Mouse (Mus musculus) layer of hippocampus, adult 2 months (tissue): Measurements from ENCODE around the gene Vmn1r203. TPM values are rescaled to one million over a fixed set of nuclear protein-coding genes. Genes with fewer than 3 reads are reported as not detected.
"Not testable (repeated sequence)": the region's sequence is repeated elsewhere in the genome, so short reads cannot be mapped to it uniquely, and the experiment has no call there.

Source experiments
- DNase-seq, 2 experiments: peaks; one replicate each; pipeline ENCODE4 v3.0.0; 2022; ENCODE audit warnings: low spot score in 2 of 2
- H3K27ac ChIP-seq: fragments of 200-600 bp; 2 replicates; pipeline ENCODE4 v1.8.1; 2022
- H3K4me3 ChIP-seq: fragments of 200-600 bp; 2 replicates; pipeline ENCODE4 v1.8.1; 2022; ENCODE audit warnings: mild to moderate bottlenecking
- CTCF ChIP-seq: fragments of 200-600 bp; conservative IDR thresholded peaks from 2 replicates; pipeline ENCODE4 v1.8.1; 2022; ENCODE audit warnings: antibody characterized with exemption, mild to moderate bottlenecking, moderate library complexity
- long read RNA-seq, 2 experiments: library from polyadenylated mRNA; stranded (forward); transcript quantifications; one replicate each; pipeline ENCODE4 v2.0.0; 2021; ENCODE audit warnings: borderline mapping rate in 2 of 2
- total RNA-seq, 2 experiments: library from RNA; stranded (reverse); gene quantifications; 2 replicates each; pipeline ENCODE4 v1.2.3; 2021

Gene Vmn1r203
- under 1 TPM in 1 of 2 experiments, not detected in 1; 0.05 TPM for total RNA-seq
- long read RNA-seq, experiment 1 = 0 reads
- long read RNA-seq, experiment 2 = 0 reads

DNA sequence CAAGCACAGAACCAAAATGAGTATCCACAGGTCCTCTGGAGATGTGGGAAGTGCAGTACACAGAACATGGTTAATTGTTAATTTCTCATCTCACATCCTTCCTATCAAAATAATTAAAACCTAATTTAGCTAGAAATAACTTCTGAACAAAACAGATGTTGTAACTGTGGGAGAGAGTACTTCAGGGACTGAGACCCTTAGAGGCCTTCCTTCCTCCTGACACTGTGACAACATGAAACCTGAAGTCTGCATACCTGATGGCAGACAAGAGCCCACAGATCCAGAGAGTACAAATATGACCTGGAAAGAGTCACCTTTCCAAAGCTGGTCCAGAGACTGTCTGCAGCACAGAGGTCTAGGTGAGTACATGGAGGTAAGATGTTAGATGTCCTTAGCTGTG lies at the start of gene Vmn1r203:
Vmn1r203 (plus strand) TSS at position 301 of the 400 bp plus-strand sequence.
- no peak within 1 kb of the TSS for H3K27ac ChIP-seq
- DNase-seq = no peak
- TF ChIP-seq CTCF = no peak
- H3K4me3 ChIP-seq = no peak within 1 kb of the TSS

DNA sequence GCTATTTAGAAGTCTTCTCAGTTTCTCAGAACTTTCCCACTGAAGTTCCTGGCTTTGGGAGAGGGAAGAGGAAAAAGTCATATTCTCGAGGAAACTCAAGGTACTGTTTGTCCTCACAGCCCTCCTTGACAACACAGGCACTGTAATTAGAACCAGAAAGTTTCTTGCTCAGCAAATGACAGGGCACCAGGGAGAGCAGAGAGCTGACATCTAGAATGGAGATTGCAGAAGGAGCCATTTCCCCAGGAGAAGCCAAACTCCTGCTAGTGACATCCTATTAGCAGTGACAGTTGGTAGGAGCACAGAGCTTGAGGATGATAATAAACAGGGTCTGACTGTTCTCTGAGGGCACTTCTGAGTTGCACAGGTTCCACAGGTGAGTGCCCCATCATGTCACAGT lies 46.3 kb upstream of the Vmn1r203 start, which contains the start of gene Vmn1r201:
Vmn1r201 (plus strand) TSS at position 301 of the 400 bp plus-strand sequence.
- no peak for DNase-seq
- no peak for TF ChIP-seq CTCF
- H3K27ac ChIP-seq = no peak within 1 kb of the TSS
- H3K4me3 ChIP-seq = no peak within 1 kb of the TSS

DNA sequence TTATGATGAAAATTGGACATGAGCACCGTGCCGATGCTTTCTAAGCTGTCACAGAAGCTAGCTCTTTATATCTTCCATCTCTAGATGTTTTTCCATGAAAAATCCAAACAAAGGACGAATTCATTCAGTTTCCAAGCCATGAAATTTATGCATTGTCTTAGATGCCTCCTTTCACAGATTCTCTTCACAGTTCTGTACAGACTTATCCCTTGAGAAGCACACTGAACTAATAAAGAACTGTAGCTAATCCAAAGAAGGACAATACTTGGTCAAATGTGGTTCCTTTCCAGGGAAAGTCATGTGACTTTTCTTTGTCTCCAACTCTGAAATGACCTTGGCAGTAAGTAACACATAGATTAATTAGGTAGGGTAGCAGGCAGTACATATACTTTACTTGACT lies 15.5 kb upstream of the Vmn1r203 start:
- TF ChIP-seq CTCF = no peak
- Histone ChIP-seq H3K27ac (no peak overlapping the region), H3K4me3 (no peak overlapping the region)
- DNase-seq = no peak

DNA sequence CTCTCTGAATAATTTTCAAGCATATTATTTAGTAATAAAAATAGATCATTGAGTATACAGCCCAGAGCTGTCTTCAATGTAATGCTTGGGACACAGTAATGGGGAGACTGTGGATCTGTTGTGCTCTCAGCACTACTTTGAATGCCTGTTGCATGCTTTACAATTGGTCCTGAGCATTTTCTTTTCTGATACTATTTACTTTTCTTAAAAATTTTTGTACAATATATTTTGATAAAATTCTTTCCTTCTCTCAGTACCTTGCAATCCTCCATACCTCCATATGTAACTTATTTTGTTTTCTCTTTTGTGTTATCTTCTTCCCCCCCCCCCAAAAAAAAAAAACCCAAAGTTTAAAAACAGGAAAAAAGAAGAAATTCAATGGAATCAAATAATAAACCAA lies 12.6 kb upstream of the Vmn1r203 start, which contains the start of gene Vmn1r202:
Vmn1r202 (minus strand) TSS at position 101 of the 400 bp plus-strand sequence.
- H3K27ac ChIP-seq = no peak within 1 kb of the TSS
- no peak for TF ChIP-seq CTCF
- no peak for DNase-seq
- no peak within 1 kb of the TSS for H3K4me3 ChIP-seq

DNA sequence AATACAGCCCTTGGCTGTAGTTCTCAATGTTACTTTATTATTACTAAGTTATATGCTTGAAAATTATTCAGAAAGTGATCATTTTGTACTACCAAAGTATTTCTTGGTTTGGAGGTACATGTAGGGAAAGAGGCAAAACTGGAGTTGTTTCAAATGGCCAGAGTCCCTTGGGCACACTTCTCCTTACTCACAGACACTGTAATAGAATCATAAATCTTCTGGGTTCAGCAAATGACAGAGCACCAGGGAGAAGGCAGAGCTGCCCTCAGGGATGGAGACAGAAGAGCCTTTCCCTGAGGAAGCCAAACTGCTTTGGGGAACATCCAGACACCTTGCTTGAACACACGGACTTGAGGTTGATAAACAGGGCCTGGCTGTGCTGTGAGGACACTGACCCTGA lies 35.0 kb downstream of the Vmn1r203 start, which contains the start of gene Vmn1r204:
Vmn1r204 (plus strand) TSS at position 301 of the 400 bp plus-strand sequence.
- DNase-seq, H3K27ac ChIP-seq, H3K4me3 ChIP-seq: not testable (repeated sequence)

DNA sequence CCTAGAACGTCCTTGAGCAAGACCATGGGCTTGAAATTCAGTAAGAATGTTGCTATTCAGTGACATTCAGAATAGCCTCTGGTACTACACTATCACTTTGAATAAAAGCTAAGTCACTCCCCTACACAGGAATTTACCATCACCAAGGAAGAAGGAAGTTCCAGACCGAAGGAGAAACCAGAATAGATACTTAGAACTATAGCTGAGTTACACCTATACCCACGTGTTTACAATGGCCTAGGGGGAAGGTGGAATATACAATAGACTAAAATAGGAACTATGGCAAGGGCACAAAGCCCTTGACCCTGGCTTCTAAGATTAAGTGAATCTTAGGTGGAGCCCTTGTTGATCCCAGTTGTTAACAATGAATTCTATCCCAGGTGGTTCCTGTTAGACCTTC lies 57.0 kb downstream of the Vmn1r203 start:
- not testable (repeated sequence) for H3K27ac ChIP-seq, DNase-seq, H3K4me3 ChIP-seq

Other genes with a start within 250 kb of the Vmn1r203 start
- not detected for gene Vmn1r195, start 247.6 kb upstream of the Vmn1r203 start, total RNA-seq
- not detected for gene Vmn1r196, start 228.2 kb upstream of the Vmn1r203 start, total RNA-seq
- not detected for gene Vmn1r197, start 193.5 kb upstream of the Vmn1r203 start, total RNA-seq
- gene Vmn1r198, start 167.8 kb upstream of the Vmn1r203 start, total RNA-seq = not detected
- not detected for gene Vmn1r199, start 138.3 kb upstream of the Vmn1r203 start, total RNA-seq
- not detected for gene Vmn1r200, start 127.7 kb upstream of the Vmn1r203 start, total RNA-seq
- gene Vmn1r201, start 46.2 kb upstream of the Vmn1r203 start, total RNA-seq = not detected
- gene Vmn1r202, start 12.7 kb upstream of the Vmn1r203 start, total RNA-seq = not detected
- not detected for gene Vmn1r204, start 35.1 kb downstream of the Vmn1r203 start, total RNA-seq
- not detected for gene Vmn1r205, start 74.9 kb downstream of the Vmn1r203 start, total RNA-seq
- not detected for gene Vmn1r206, start 106.1 kb downstream of the Vmn1r203 start, total RNA-seq
- gene Vmn1r207-ps, start 211.5 kb downstream of the Vmn1r203 start, total RNA-seq = under 1 TPM in 1 of 2 experiments, not detected in 1; 0.07 TPM